Mouse (Mus musculus) embryonic facial prominence, embryonic 11.5 days (tissue): ENCODE measurements around the gene Plekhm1. TPM values are rescaled to one million over a fixed set of nuclear protein-coding genes. Genes with fewer than 3 reads are reported as not detected.

Experiments
- ATAC-seq: fragments of 200-750 bp; cut with Nextera tagmentation; replicated peaks from 2 replicates; pipeline ENCODE4 v1.8.0; 2017; ENCODE audit warnings: low read depth; ENCODE audit not compliant: insufficient number of reproducible peaks, low FRiP score, low TSS enrichment
- DNase-seq: peaks from one replicate; pipeline ENCODE4 v3.0.0-alpha.2; 2015; ENCODE audit warnings: low spot score
- H3K27ac ChIP-seq: fragments of 300-500 bp; sonication (generic); replicated peaks from 2 replicates; pipeline ENCODE4 v1.5.1; 2014; ENCODE audit warnings: mild to moderate bottlenecking, low read depth, low read length, control low read depth
- H3K27me3 ChIP-seq: fragments of 300-500 bp; sonication (generic); 2 replicates; pipeline ENCODE4 v1.6.1; 2014; ENCODE audit warnings: mild to moderate bottlenecking, low read length, moderate library complexity, mixed read lengths; ENCODE audit not compliant: control insufficient read depth, insufficient read depth
- H3K36me3 ChIP-seq: fragments of 300-500 bp; sonication (generic); replicated peaks from 2 replicates; pipeline ENCODE4 v1.6.1; 2014; ENCODE audit warnings: low read depth, mild to moderate bottlenecking, low read length, moderate library complexity, mixed read lengths; ENCODE audit not compliant: control insufficient read depth, insufficient read depth
- H3K4me1 ChIP-seq: fragments of 300-500 bp; sonication (generic); 2 replicates; pipeline ENCODE4 v1.6.1; 2014; ENCODE audit warnings: low read length, mixed read lengths; ENCODE audit not compliant: control insufficient read depth, insufficient read depth
- H3K4me2 ChIP-seq: fragments of 300-500 bp; sonication (generic); 2 replicates; pipeline ENCODE4 v1.6.1; 2014; ENCODE audit warnings: low read depth, mild to moderate bottlenecking, control low read depth, low read length, moderate library complexity
- H3K4me3 ChIP-seq: fragments of 300-500 bp; sonication (generic); 2 replicates; pipeline ENCODE4 v1.5.1; 2014; ENCODE audit warnings: low read depth, low read length, control low read depth
- H3K9ac ChIP-seq: fragments of 300-500 bp; sonication (generic); replicated peaks from 2 replicates; pipeline ENCODE4 v1.6.1; 2014; ENCODE audit warnings: mild to moderate bottlenecking, control low read depth, low read length
- H3K9me3 ChIP-seq: fragments of 300-500 bp; sonication (generic); replicated peaks from 2 replicates; pipeline ENCODE4 v1.6.1; 2016; ENCODE audit warnings: mild to moderate bottlenecking, low read length, inconsistent platforms, mixed read lengths; ENCODE audit not compliant: control insufficient read depth
- WGBS: fragments of 180-500 bp; shearing (Covaris S2); extraction: QIAGEN DNeasy Blood & Tissue Kit; methylation state at CpG from one replicate; pipeline ENCODE4 v1.1.7; 2014; 5-methylcytosine and 5-hydroxymethylcytosine counted together
- polyA plus RNA-seq: library from polyadenylated mRNA; unstranded; fragments of >200 nt; fragmentation: Nextera tagmentation; extraction: Ambion mirVana; gene quantifications from 2 replicates; pipeline ENCODE4 v1.2.1, GENCODE M21; 2014

Plekhm1 gene
- polyA plus RNA-seq, 1 experiment from 2014 or later = 5.2 TPM

- 0 out of 2 replicates have a peak, but pooled peaks cover 4% of the 10 kb centered on the region for H3K4me1 ChIP-seq
Measured at GRCm38 (mm10) chr11:103334925-103335324, 77.6 kb downstream of the Plekhm1 start.

GRCm38 (mm10) chr11:103333719-103334398 is 78.6 kb downstream of the Plekhm1 start:
- no peak overlapping the region; the same call in 1 of the 2 replicates for H3K4me3 ChIP-seq
- DNase-seq = peak; percentile 73
- no peak overlapping the region for H3K27ac ChIP-seq
- H3K36me3 ChIP-seq = no peaks in the 10 kb centered on the region
- H3K9me3 ChIP-seq = no peaks in the 10 kb centered on the region
- no peaks in the 10 kb centered on the region for H3K4me1 ChIP-seq
- peaks cover 25% of the 10 kb centered on the region for H3K27me3 ChIP-seq
- WGBS = 12% methylated on average over 40 of the region's 40 CpGs
- no peak overlapping the region for H3K9ac ChIP-seq
- no peak for ATAC-seq
- H3K4me2 ChIP-seq = 0 out of 2 replicates have a peak overlapping the region, but pooled peaks have one; percentile 17

More at GRCm38 (mm10) chr11:103334925-103335324, 77.6 kb downstream of the Plekhm1 start:
- no peak overlapping the region for H3K27ac ChIP-seq
- H3K9me3 ChIP-seq = no peaks in the 10 kb centered on the region
- no peak overlapping the region for H3K4me3 ChIP-seq
- WGBS = 86% methylated on average over 9 of the region's 9 CpGs
- no peak overlapping the region for H3K4me2 ChIP-seq
- no peaks in the 10 kb centered on the region for H3K36me3 ChIP-seq
- DNase-seq (no peak), ATAC-seq (no peak)
- H3K9ac ChIP-seq = no peak overlapping the region
- peaks cover 25% of the 10 kb centered on the region for H3K27me3 ChIP-seq

- DNase-seq = no peak
- Histone ChIP-seq H3K27me3 (peaks cover 25% of the 10 kb centered on the region), H3K4me3 (peak overlapping the region; percentile 22), H3K4me1 (no peaks in the 10 kb centered on the region), H3K36me3 (no peaks in the 10 kb centered on the region), H3K27ac (no peak overlapping the region), H3K9me3 (no peaks in the 10 kb centered on the region), H3K9ac (no peak overlapping the region; the same call in 1 of the 2 replicates), H3K4me2 (peak overlapping the region; percentile 37)
- WGBS = 25% methylated on average over 34 of the region's 34 CpGs
- ATAC-seq = 0 out of 2 replicates have a peak, but pooled peaks have one; percentile 21
Measured at GRCm38 (mm10) chr11:103332890-103333651, 79.4 kb downstream of the Plekhm1 start.

- no peaks in the 10 kb centered on the region for H3K9me3 ChIP-seq
- peak overlapping the region; percentile 22; the same call in 1 of the 2 replicates for H3K4me3 ChIP-seq
- H3K36me3 ChIP-seq = no peaks in the 10 kb centered on the region
- 0 out of 2 replicates have a peak, but pooled peaks have one; percentile 45 for ATAC-seq
- H3K9ac ChIP-seq = no peak overlapping the region
- 23% methylated on average over 18 of the region's 18 CpGs for WGBS
- H3K4me2 ChIP-seq = peak overlapping the region; percentile 37
- DNase-seq = peak; percentile 93
- peaks cover 25% of the 10 kb centered on the region for H3K27me3 ChIP-seq
- H3K4me1 ChIP-seq = no peaks in the 10 kb centered on the region
- no peak overlapping the region for H3K27ac ChIP-seq
Measured at GRCm38 (mm10) chr11:103332186-103332889, 80.1 kb downstream of the Plekhm1 start.

- DNase-seq (no peak), ATAC-seq (no peak)
- H3K27ac ChIP-seq = no peak overlapping the region
- H3K4me2 ChIP-seq = no peak overlapping the region
- no peaks in the 10 kb centered on the region for H3K36me3 ChIP-seq
- no peak overlapping the region for H3K9ac ChIP-seq
- H3K9me3 ChIP-seq = no peaks in the 10 kb centered on the region
- no peaks in the 10 kb centered on the region for H3K4me1 ChIP-seq
- peaks cover 25% of the 10 kb centered on the region for H3K27me3 ChIP-seq
- 89% methylated on average over 10 of the region's 10 CpGs for WGBS
- H3K4me3 ChIP-seq = no peak overlapping the region
Measured at GRCm38 (mm10) chr11:103331502-103332185, 80.8 kb downstream of the Plekhm1 start.

- Histone ChIP-seq H3K4me2 (no peak overlapping the region), H3K4me3 (no peak overlapping the region), H3K4me1 (no peaks in the 10 kb centered on the region), H3K9me3 (no peaks in the 10 kb centered on the region), H3K27me3 (peaks cover 25% of the 10 kb centered on the region), H3K36me3 (no peaks in the 10 kb centered on the region), H3K9ac (no peak overlapping the region), H3K27ac (no peak overlapping the region)
- ATAC-seq (no peak), DNase-seq (no peak)
- WGBS = 74% methylated on average over 7 of the region's 7 CpGs
Measured at GRCm38 (mm10) chr11:103330651-103331319, 81.7 kb downstream of the Plekhm1 start.

GRCm38 (mm10) chr11:103326950-103327349 is 85.5 kb downstream of the Plekhm1 start:
- no peaks in the 10 kb centered on the region; the same call in 1 of the 2 replicates for H3K27me3 ChIP-seq
- H3K27ac ChIP-seq = no peak overlapping the region
- no peak overlapping the region for H3K4me3 ChIP-seq
- ATAC-seq (no peak), DNase-seq (peak; percentile 90)
- WGBS = 12% methylated on average over 5 of the region's 5 CpGs
- no peak overlapping the region; the same call in 1 of the 2 replicates for H3K9ac ChIP-seq
- no peaks in the 10 kb centered on the region; the same call in 1 of the 2 replicates for H3K4me1 ChIP-seq
- H3K36me3 ChIP-seq = no peaks in the 10 kb centered on the region
- H3K9me3 ChIP-seq = no peaks in the 10 kb centered on the region
- no peak overlapping the region for H3K4me2 ChIP-seq
